Mouse (Mus musculus) CD4-positive naive resting alpha-beta T cell, adult 76 days (primary cell): Measurements from ENCODE around the gene Gprasp1. TPM values are rescaled to one million over a fixed set of nuclear protein-coding genes. Genes with fewer than 3 reads are reported as not detected.

Experiments
- total RNA-seq: library from RNA; stranded (reverse); gene quantifications from one replicate; pipeline ENCODE4 v1.2.4, GENCODE M21; 2023

Gene Gprasp1
- 64.9 TPM for total RNA-seq

GRCm38 (mm10) chrX:135742304-135743055 lies at the start of gene Gprasp1, which contains the start of gene Armcx5:
Gprasp1 (plus strand) TSS chrX:135742733.
Armcx5 (plus strand) TSS chrX:135742733.

GRCm38 (mm10) chrX:135693633-135694032 lies 48.9 kb upstream of the Gprasp1 start, which contains the start of gene Tcp11x2:
Tcp11x2 (minus strand) TSS chrX:135693790.

GRCm38 (mm10) chrX:135725161-135725560 lies 17.4 kb upstream of the Gprasp1 start, which contains the start of gene Tmsb15a:
Tmsb15a (minus strand) TSS chrX:135725261.

GRCm38 (mm10) chrX:135797212-135797644 lies 54.7 kb downstream of the Gprasp1 start, which contains the start of gene Bhlhb9:
Bhlhb9 (plus strand) TSS chrX:135797594.

GRCm38 (mm10) chrX:135838521-135839360 lies 96.2 kb downstream of the Gprasp1 start, which contains the start of gene Gprasp2:
Gprasp2 (plus strand) TSS chrX:135839034.

Other genes with a start within 250 kb of the Gprasp1 start
- gene AV320801, start 248.1 kb upstream of the Gprasp1 start, total RNA-seq, result not detected
- not detected for gene Nxf7, start 144.0 kb upstream of the Gprasp1 start, total RNA-seq
- not detected for gene Prame, start 115.0 kb upstream of the Gprasp1 start, total RNA-seq
- not detected for gene Tcp11x2, start 48.9 kb upstream of the Gprasp1 start, total RNA-seq
- not detected for gene Tmsb15a, start 17.5 kb upstream of the Gprasp1 start, total RNA-seq
- gene Armcx5, start within 50 bp of the Gprasp1 start, total RNA-seq, result 39.2 TPM
- 19.6 TPM for gene Bhlhb9, start 54.9 kb downstream of the Gprasp1 start, total RNA-seq
- gene Gprasp2, start 96.3 kb downstream of the Gprasp1 start, total RNA-seq, result 28.6 TPM